In genomic region chr9:58560211-58560610, GRCm38 (mm10) we compare ENCODE assay signal across 25 mouse cellular contexts. TPM values are rescaled to one million over a fixed set of nuclear protein-coding genes. Genes with fewer than 3 reads are reported as not detected.
DNase-seq lines count a peak whose midpoint lies in the region; ATAC-seq and TF ChIP-seq lines count a peak whose summit lies in the region.
"Had no signal": no experiment of that assay in that cellular context is flagged by ENCODE, and none has a peak within 500 bp of the region (broad histone marks: within the 10 kb centered on the region; RNA-seq: fewer than 3 reads in every experiment).

No protein-coding gene starts in this region.

- no peak for DNase-seq in gastrocnemius, adult 2 months
- DNase-seq in gastrocnemius, postnatal 25 days = no peak
- DNase-seq in kidney, postnatal 0 days (ENCODE audit: low spot score) = peak; percentile 58
- no peak for DNase-seq in adrenal gland, postnatal 10 days
- DNase-seq in forebrain, embryonic 14.5 days (ENCODE audit: low spot score) = no peak
- DNase-seq: adrenal gland, adult 8-10 months; cerebellum, adult 11-12 months; cerebellum, adult 9-11 months; gastrocnemius, postnatal 36 days; heart, postnatal 10 days; kidney, adult 8-10 months; kidney, postnatal 14 days; right cerebral cortex, postnatal 14 days had no signal

- H3K27ac ChIP-seq in gastrocnemius, adult 2 months = peak overlapping the region; percentile 12; the same call in 1 of the 2 replicates
- no peak overlapping the region for H3K27ac ChIP-seq in kidney, postnatal 0 days
- no peak overlapping the region for H3K27ac ChIP-seq in kidney, embryonic 15.5 days
- no peak overlapping the region for H3K27ac ChIP-seq in forebrain, embryonic 14.5 days (ENCODE audit: low read depth, low read length)
- H3K27ac ChIP-seq: embryonic facial prominence, embryonic 13.5 days; forebrain, embryonic 10.5 days; heart, embryonic 13.5 days; limb, embryonic 12.5 days; midbrain, embryonic 13.5 days had no signal

- ATAC-seq in kidney, postnatal 0 days (replicated peaks; ENCODE audit: low FRiP score, low read depth) = no peak
- no peak for ATAC-seq in kidney, embryonic 15.5 days (replicated peaks; ENCODE audit: low FRiP score)
- peak; percentile 94 for ATAC-seq in granulocyte monocyte progenitor cell, adult 5-6 weeks (replicated peaks; ENCODE audit: poor library complexity, severe bottlenecking)
- ATAC-seq in megakaryocyte progenitor cell, adult 5-6 weeks (replicated peaks; ENCODE audit: poor library complexity) = peak; percentile 79
- no peak for ATAC-seq in forebrain, embryonic 14.5 days
- ATAC-seq: hindbrain, embryonic 16.5 days; midbrain, embryonic 13.5 days had no signal

- intact Hi-C loops in gastrocnemius, adult 2 months (cut with DNase I) = no loop called here

- H3K4me3 ChIP-seq in gastrocnemius, adult 2 months = no peak overlapping the region
- H3K4me3 ChIP-seq in kidney, postnatal 0 days (replicated peaks; ENCODE audit: low read depth, low read length) = no peak overlapping the region
- no peak overlapping the region for H3K4me3 ChIP-seq in kidney, embryonic 15.5 days (replicated peaks)
- H3K4me3 ChIP-seq in forebrain, embryonic 14.5 days (ENCODE audit: low read depth, low read length) = no peak overlapping the region
- H3K4me3 ChIP-seq: embryonic facial prominence, embryonic 13.5 days; forebrain, embryonic 10.5 days; heart, embryonic 13.5 days; limb, embryonic 12.5 days; midbrain, embryonic 13.5 days had no signal

- H3K9me3 ChIP-seq in kidney, postnatal 0 days (replicated peaks; ENCODE audit: low read length) = no peaks in the 10 kb centered on the region
- H3K9me3 ChIP-seq in kidney, embryonic 15.5 days (replicated peaks) = no peaks in the 10 kb centered on the region
- H3K9me3 ChIP-seq in forebrain, embryonic 14.5 days (replicated peaks; ENCODE audit: control insufficient read depth, low read length) = no peaks in the 10 kb centered on the region
- H3K9me3 ChIP-seq: embryonic facial prominence, embryonic 13.5 days; forebrain, embryonic 10.5 days; heart, embryonic 13.5 days; limb, embryonic 12.5 days; midbrain, embryonic 13.5 days had no signal

- no peaks in the 10 kb centered on the region for H3K27me3 ChIP-seq in kidney, postnatal 0 days (ENCODE audit: insufficient read depth, low read length)
- H3K27me3 ChIP-seq in kidney, embryonic 15.5 days = no peaks in the 10 kb centered on the region; the same call in 1 of the 2 replicates
- no peaks in the 10 kb centered on the region for H3K27me3 ChIP-seq in forebrain, embryonic 14.5 days (replicated peaks; ENCODE audit: control insufficient read depth, insufficient read depth, low read length)
- H3K27me3 ChIP-seq: CH12.LX; embryonic facial prominence, embryonic 13.5 days; heart, embryonic 13.5 days; limb, embryonic 12.5 days; midbrain, embryonic 13.5 days had no signal

- H3K36me3 ChIP-seq in kidney, postnatal 0 days (ENCODE audit: insufficient read depth, low read length) = no peaks in the 10 kb centered on the region
- no peaks in the 10 kb centered on the region for H3K36me3 ChIP-seq in kidney, embryonic 15.5 days
- H3K36me3 ChIP-seq in forebrain, embryonic 14.5 days (ENCODE audit: control insufficient read depth, insufficient read depth, low read length) = no peaks in the 10 kb centered on the region
- H3K36me3 ChIP-seq: embryonic facial prominence, embryonic 13.5 days; forebrain, embryonic 10.5 days; heart, embryonic 13.5 days; limb, embryonic 12.5 days; midbrain, embryonic 13.5 days had no signal

- no peak overlapping the region for H3K9ac ChIP-seq in kidney, postnatal 0 days (ENCODE audit: low read depth, low read length)
- H3K9ac ChIP-seq in kidney, embryonic 15.5 days = no peak overlapping the region
- H3K9ac ChIP-seq in forebrain, embryonic 14.5 days (ENCODE audit: low read length) = no peak overlapping the region
- H3K9ac ChIP-seq: embryonic facial prominence, embryonic 13.5 days; heart, embryonic 13.5 days; limb, embryonic 12.5 days; midbrain, embryonic 13.5 days had no signal

- no peaks in the 10 kb centered on the region for H3K4me1 ChIP-seq in kidney, postnatal 0 days (replicated peaks; ENCODE audit: insufficient read depth, low read length)
- peaks cover 16% of the 10 kb centered on the region for H3K4me1 ChIP-seq in kidney, embryonic 15.5 days
- peaks cover 6% of the 10 kb centered on the region; the same call in 1 of the 2 replicates for H3K4me1 ChIP-seq in forebrain, embryonic 14.5 days (ENCODE audit: control insufficient read depth, insufficient read depth, low read length)

- no peak overlapping the region for H3K4me2 ChIP-seq in kidney, postnatal 0 days (ENCODE audit: low read length)
- H3K4me2 ChIP-seq in kidney, embryonic 15.5 days = no peak overlapping the region
- no peak overlapping the region for H3K4me2 ChIP-seq in forebrain, embryonic 14.5 days (ENCODE audit: low read length)
- H3K4me2 ChIP-seq: embryonic facial prominence, embryonic 13.5 days; heart, embryonic 13.5 days; limb, embryonic 12.5 days; liver, embryonic 11.5 days; midbrain, embryonic 13.5 days had no signal

- WGBS in kidney, postnatal 0 days = 50% methylated on average over 3 of the region's 3 CpGs
- 61% methylated on average over 3 of the region's 3 CpGs for WGBS in kidney, embryonic 15.5 days
- 69% methylated on average over 3 of the region's 3 CpGs for WGBS in forebrain, embryonic 14.5 days

- no peak for TF ChIP-seq CTCF in gastrocnemius, adult 2 months (IDR thresholded peaks at IDR 0.05)
- no peak for TF ChIP-seq CTCF in kidney, postnatal 0 days (IDR thresholded peaks at IDR 0.05; ENCODE audit: low read depth)

RNA-seq across cellular contexts. Expression of gene Cd276, which starts 5.0 kb away (rescaled TPM):
- total RNA-seq in gastrocnemius, adult 2 months (2021) = 10 to 100 TPM in 1 of 2 experiments, 1 to 10 TPM in 1; 9.2 to 10.2 TPM
- total RNA-seq in gastrocnemius, postnatal 25 days (2021) = 10 to 100 TPM; 10.1 TPM
- 23.9 and 27.9 TPM in 2 replicates for polyA plus RNA-seq in kidney, postnatal 0 days (2015; fragmentation: Nextera tagmentation; extraction: Ambion mirVana)
- polyA plus RNA-seq in kidney, embryonic 15.5 days (2015; fragmentation: Nextera tagmentation; extraction: Ambion mirVana) = 35.7 and 38.4 TPM in 2 replicates
- total RNA-seq in granulocyte monocyte progenitor cell, adult 5-6 weeks (2014; fragmentation: Nextera tagmentation) = not detected in 2 replicates
- not detected in 2 replicates for total RNA-seq in granulocyte monocyte progenitor cell, adult 5-6 weeks (2017)
- total RNA-seq in megakaryocyte progenitor cell, adult 5-6 weeks (2015) = 0.10 and 0.52 TPM in 2 replicates
- total RNA-seq in megakaryocyte progenitor cell, adult 5-6 weeks (2017) = 0.20 TPM in 1 of 2 replicates, not detected in the other
- total RNA-seq in adrenal gland, postnatal 10 days (2021) = 10 to 100 TPM; 16.2 to 20.9 TPM
- polyA plus RNA-seq in forebrain, embryonic 14.5 days (2014; fragmentation: Nextera tagmentation; extraction: Ambion mirVana) = 24.6 and 28.8 TPM in 2 replicates
- total RNA-seq: megakaryocyte-erythroid progenitor cell, adult 5-6 weeks had no signal

RNA-seq across cellular contexts. Expression of gene Nptn, which starts 21.8 kb away (rescaled TPM):
- 100 to 1,000 TPM; 102 to 114 TPM for total RNA-seq in gastrocnemius, adult 2 months (2021)
- total RNA-seq in gastrocnemius, postnatal 25 days (2021) = 10 to 100 TPM; 92.9 to 99.0 TPM
- 168 and 169 TPM in 2 replicates for polyA plus RNA-seq in kidney, postnatal 0 days (2015; fragmentation: Nextera tagmentation; extraction: Ambion mirVana)
- 124 and 136 TPM in 2 replicates for polyA plus RNA-seq in kidney, embryonic 15.5 days (2015; fragmentation: Nextera tagmentation; extraction: Ambion mirVana)
- total RNA-seq in granulocyte monocyte progenitor cell, adult 5-6 weeks (2014; fragmentation: Nextera tagmentation) = 115 and 137 TPM in 2 replicates
- total RNA-seq in granulocyte monocyte progenitor cell, adult 5-6 weeks (2017) = 99.8 and 121 TPM in 2 replicates
- total RNA-seq in megakaryocyte progenitor cell, adult 5-6 weeks (2015) = 198 and 226 TPM in 2 replicates
- total RNA-seq in megakaryocyte progenitor cell, adult 5-6 weeks (2017) = 90.3 and 106 TPM in 2 replicates
- total RNA-seq in adrenal gland, postnatal 10 days (2021) = 100 to 1,000 TPM; 172 to 178 TPM
- 144 and 158 TPM in 2 replicates for polyA plus RNA-seq in forebrain, embryonic 14.5 days (2014; fragmentation: Nextera tagmentation; extraction: Ambion mirVana)

Comparison
In these comparisons a context has a peak if more than half of its experiments do, and no peak if none do; other contexts are left out.
1. ATAC-seq: peak in granulocyte monocyte progenitor cell, adult 5-6 weeks (single experiment) and megakaryocyte progenitor cell, adult 5-6 weeks (single experiment); none in kidney, postnatal 0 days (single experiment), kidney, embryonic 15.5 days (single experiment) and forebrain, embryonic 14.5 days (single experiment).
2. RNA of gene Cd276, which starts 5.0 kb away (total RNA-seq): 16.2 to 20.9 TPM in adrenal gland, postnatal 10 days, 9.2 to 10.2 TPM in gastrocnemius, adult 2 months and 10.1 TPM in gastrocnemius, postnatal 25 days; 0.10 to 0.52 TPM in megakaryocyte progenitor cell, adult 5-6 weeks and not detected in granulocyte monocyte progenitor cell, adult 5-6 weeks; every median in the first group is over 4 times any median in the second.